Mouse (Mus musculus): ENCODE data around the gene Adamts10. TPM values are rescaled to one million over a fixed set of nuclear protein-coding genes. Genes with fewer than 3 reads are reported as not detected.

Gene Adamts10
- total and polyA plus RNA-seq, 3 experiments, result 13.6 to 49.0 (median 14.7) TPM

GRCm38 (mm10) chr17:33549212-33549611, 25.2 kb downstream of the Adamts10 start:
- intact Hi-C loops (cut with DNase I), result no loop called here
- Histone ChIP-seq H3K36me3 (ENCODE audit: control insufficient read depth, insufficient read depth, low read length) (no peaks in the 10 kb centered on the region), H3K79me2 (replicated peaks; ENCODE audit: control insufficient read depth, insufficient read depth, low read length) (no peaks in the 10 kb centered on the region), H3K4me3 (no peak overlapping the region), H3K4me1 (ENCODE audit: control insufficient read depth, insufficient read depth, low read length) (no peaks in the 10 kb centered on the region), H3K27me3 (ENCODE audit: control insufficient read depth, insufficient read depth, low read length) (no peaks in the 10 kb centered on the region), H3K9ac (ENCODE audit: low read depth, low read length) (no peak overlapping the region), H3K27ac (no peak overlapping the region)
- WGBS, result 94% methylated on average over 6 of the region's 6 CpGs
- TF ChIP-seq POLR2A (IDR thresholded peaks at IDR 0.05; ENCODE audit: insufficient read depth, low read depth, low read length) (no peak), EP300 (IDR thresholded peaks at IDR 0.05; ENCODE audit: insufficient read depth, low read depth, low read length) (no peak), CTCF (IDR thresholded peaks at IDR 0.05) (no peak)
- DNase-seq, result no peak

GRCm38 (mm10) chr17:33550388-33550787, 26.4 kb downstream of the Adamts10 start:
- intact Hi-C loops (cut with DNase I), result no loop called here

GRCm38 (mm10) chr17:33552113-33552512, 28.1 kb downstream of the Adamts10 start:
- Histone ChIP-seq H3K79me2 (replicated peaks; ENCODE audit: control insufficient read depth, insufficient read depth, low read length) (no peaks in the 10 kb centered on the region), H3K4me1 (ENCODE audit: control insufficient read depth, insufficient read depth, low read length) (no peaks in the 10 kb centered on the region), H3K4me3 (no peak overlapping the region), H3K27me3 (ENCODE audit: control insufficient read depth, insufficient read depth, low read length) (no peaks in the 10 kb centered on the region), H3K27ac (no peak overlapping the region), H3K9ac (ENCODE audit: low read depth, low read length) (no peak overlapping the region), H3K36me3 (ENCODE audit: control insufficient read depth, insufficient read depth, low read length) (no peaks in the 10 kb centered on the region)
- intact Hi-C loops (cut with DNase I), result no loop called here
- no peak for DNase-seq
- TF ChIP-seq CTCF (IDR thresholded peaks at IDR 0.05) (no peak), POLR2A (IDR thresholded peaks at IDR 0.05; ENCODE audit: insufficient read depth, low read depth, low read length) (no peak), EP300 (IDR thresholded peaks at IDR 0.05; ENCODE audit: insufficient read depth, low read depth, low read length) (no peak)
- WGBS, result 92% methylated on average over 4 of the region's 4 CpGs

More at GRCm38 (mm10) chr17:33550388-33550787, 26.4 kb downstream of the Adamts10 start:
- H3K36me3 ChIP-seq (ENCODE audit: control insufficient read depth, insufficient read depth, low read length), result no peaks in the 10 kb centered on the region
- H3K79me2 ChIP-seq (replicated peaks; ENCODE audit: control insufficient read depth, insufficient read depth, low read length), result no peaks in the 10 kb centered on the region
- 65% methylated on average over 10 of the region's 10 CpGs for WGBS
- no peak overlapping the region for H3K4me3 ChIP-seq
- H3K4me1 ChIP-seq (ENCODE audit: control insufficient read depth, insufficient read depth, low read length), result no peaks in the 10 kb centered on the region
- H3K27ac ChIP-seq, result no peak overlapping the region
- TF ChIP-seq POLR2A (IDR thresholded peaks at IDR 0.05; ENCODE audit: insufficient read depth, low read depth, low read length) (no peak), CTCF (IDR thresholded peaks at IDR 0.05) (no peak), EP300 (IDR thresholded peaks at IDR 0.05; ENCODE audit: insufficient read depth, low read depth, low read length) (no peak)
- no peaks in the 10 kb centered on the region for H3K27me3 ChIP-seq (ENCODE audit: control insufficient read depth, insufficient read depth, low read length)
- no peak for DNase-seq
- H3K9ac ChIP-seq (ENCODE audit: low read depth, low read length), result no peak overlapping the region

DNA sequence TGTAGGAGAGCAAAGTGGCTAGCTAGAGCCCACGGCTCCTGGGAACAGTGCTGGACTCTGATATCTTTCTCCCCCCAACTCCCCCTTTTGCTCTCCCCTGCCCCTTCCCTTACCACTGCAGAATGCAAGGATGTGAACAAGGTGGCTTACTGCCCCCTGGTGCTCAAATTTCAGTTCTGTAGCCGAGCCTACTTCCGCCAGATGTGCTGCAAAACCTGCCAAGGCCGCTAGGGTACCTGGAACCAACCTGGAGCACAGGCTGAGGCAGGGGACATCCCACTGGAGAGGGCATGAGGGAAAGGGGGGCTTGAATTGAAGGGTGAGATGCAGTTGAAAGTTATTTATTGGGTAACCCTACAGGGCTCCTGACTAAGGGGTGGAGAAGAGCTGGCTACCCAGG, 29.0 kb downstream of the Adamts10 start:
- Histone ChIP-seq H3K4me3 (no peak overlapping the region), H3K36me3 (ENCODE audit: control insufficient read depth, insufficient read depth, low read length) (no peaks in the 10 kb centered on the region), H3K27me3 (ENCODE audit: control insufficient read depth, insufficient read depth, low read length) (no peaks in the 10 kb centered on the region), H3K79me2 (replicated peaks; ENCODE audit: control insufficient read depth, insufficient read depth, low read length) (no peaks in the 10 kb centered on the region), H3K27ac (no peak overlapping the region), H3K9ac (ENCODE audit: low read depth, low read length) (no peak overlapping the region), H3K4me1 (ENCODE audit: control insufficient read depth, insufficient read depth, low read length) (no peaks in the 10 kb centered on the region)
- DNase-seq, result no peak
- intact Hi-C loops (cut with DNase I), result no loop called here
- WGBS, result 52% methylated on average over 4 of the region's 4 CpGs
- TF ChIP-seq POLR2A (IDR thresholded peaks at IDR 0.05; ENCODE audit: insufficient read depth, low read depth, low read length) (no peak), CTCF (IDR thresholded peaks at IDR 0.05) (peak; percentile 65)

GRCm38 (mm10) chr17:33554536-33554935, 30.5 kb downstream of the Adamts10 start:
- no peak for DNase-seq
- Histone ChIP-seq H3K9ac (ENCODE audit: low read depth, low read length) (no peak overlapping the region), H3K27me3 (ENCODE audit: control insufficient read depth, insufficient read depth, low read length) (no peaks in the 10 kb centered on the region), H3K27ac (no peak overlapping the region), H3K79me2 (replicated peaks; ENCODE audit: control insufficient read depth, insufficient read depth, low read length) (no peaks in the 10 kb centered on the region), H3K4me3 (no peak overlapping the region), H3K36me3 (ENCODE audit: control insufficient read depth, insufficient read depth, low read length) (no peaks in the 10 kb centered on the region), H3K4me1 (ENCODE audit: control insufficient read depth, insufficient read depth, low read length) (no peaks in the 10 kb centered on the region)
- TF ChIP-seq POLR2A (IDR thresholded peaks at IDR 0.05; ENCODE audit: insufficient read depth, low read depth, low read length), result no peak
- no peak for TF ChIP-seq CTCF (IDR thresholded peaks at IDR 0.05)
- TF ChIP-seq EP300 (IDR thresholded peaks at IDR 0.05; ENCODE audit: insufficient read depth, low read depth, low read length), result no peak
- 79% methylated on average over 1 of the region's 1 CpGs for whole genome bisulfite sequencing
- intact Hi-C loops (cut with DNase I), result no loop called here

- Histone ChIP-seq H3K4me3 (no peak within 1 kb of the TSS), H3K36me3 (ENCODE audit: control insufficient read depth, insufficient read depth, low read length) (no peaks in the 10 kb centered on the region), H3K27me3 (ENCODE audit: control insufficient read depth, insufficient read depth, low read length) (no peaks in the 10 kb centered on the region), H3K79me2 (replicated peaks; ENCODE audit: control insufficient read depth, insufficient read depth, low read length) (no peaks in the 10 kb centered on the region), H3K27ac (peak within 1 kb of the TSS; percentile 5; the same call in 1 of the 2 replicates), H3K9ac (ENCODE audit: low read depth, low read length) (no peak within 1 kb of the TSS), H3K4me1 (ENCODE audit: control insufficient read depth, insufficient read depth, low read length) (no peaks in the 10 kb centered on the region)
- DNase-seq, result peak; percentile 40 to 75
- intact Hi-C loops (cut with DNase I), result no loop called here
- peak; percentile 38; the same call in 1 of the 2 replicates for TF ChIP-seq POLR2A (IDR thresholded peaks at IDR 0.05; ENCODE audit: insufficient read depth, low read depth, low read length)
- no peak for TF ChIP-seq CTCF (IDR thresholded peaks at IDR 0.05)
- TF ChIP-seq EP300 (IDR thresholded peaks at IDR 0.05; ENCODE audit: insufficient read depth, low read depth, low read length), result 0 out of 2 replicates have a peak, but pooled peaks have one; percentile 4
- WGBS, result 25% methylated on average over 6 of the region's 6 CpGs
Observed at GRCm38 (mm10) chr17:33555223-33555855, 31.3 kb downstream of the Adamts10 start, which contains the start of gene Myo1f. Gene Myo1f (plus strand): TSS chr17:33555707.
